34 mouse cellular contexts compared by ENCODE assay signal in the genomic region with DNA sequence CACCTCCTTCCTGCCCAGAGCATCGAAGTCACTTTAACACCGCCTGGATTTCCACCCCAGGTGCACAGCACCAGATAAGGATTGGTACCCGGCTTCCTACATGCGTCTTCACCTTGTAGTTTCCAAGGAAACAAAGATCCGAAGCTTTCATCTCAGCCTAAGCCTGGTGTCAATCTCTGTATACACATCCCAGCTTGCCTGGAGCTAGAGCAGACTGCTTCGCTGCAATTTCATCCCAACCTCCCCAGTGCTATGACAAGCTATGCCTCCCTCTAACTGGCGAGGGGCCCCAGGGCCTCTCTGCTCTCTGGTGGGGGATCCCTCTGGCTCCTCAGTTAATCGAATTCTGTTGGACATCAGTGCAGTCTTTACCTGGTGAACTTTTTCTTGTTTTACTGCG. TPM values are rescaled to one million over a fixed set of nuclear protein-coding genes. Genes with fewer than 3 reads are reported as not detected.
DNase-seq lines count a peak whose midpoint lies in the region; ATAC-seq and TF ChIP-seq lines count a peak whose summit lies in the region.
"Had no signal": no experiment of that assay in that cellular context is flagged by ENCODE, and none has a peak within 500 bp of the region (broad histone marks: within the 10 kb centered on the region; RNA-seq: fewer than 3 reads in every experiment).

No protein-coding gene starts in this region.

- DNase-seq in forebrain, embryonic 11.5 days (ENCODE audit: low spot score), result no peak
- DNase-seq in midbrain, embryonic 10.5 days (ENCODE audit: low spot score), result no peak
- no peak for DNase-seq in midbrain, embryonic 11.5 days (ENCODE audit: low spot score, missing footprints)
- peak; percentile 59 for DNase-seq in forebrain, postnatal 0 days
- peak; percentile 20 for DNase-seq in midbrain, postnatal 0 days (ENCODE audit: low spot score)
- no peak for DNase-seq in lung, adult 2 months
- DNase-seq in gastrocnemius, adult 2 months, result no peak
- DNase-seq: adrenal gland, postnatal 10 days; cerebellum, adult 11-12 months; cerebellum, postnatal 10 days; gastrocnemius, postnatal 10 days; kidney, adult 8-10 months; kidney, postnatal 4 days; layer of hippocampus, postnatal 36 days; liver; lung, postnatal 36 days; retina, postnatal 1 day; spleen, adult 18-20 months; thymus, postnatal 25 days had no signal

- H3K36me3 ChIP-seq in forebrain, embryonic 13.5 days (ENCODE audit: poor library complexity, severe bottlenecking), result no peaks in the 10 kb centered on the region
- H3K36me3 ChIP-seq in forebrain, embryonic 11.5 days (ENCODE audit: control insufficient read depth, insufficient read depth, low read length), result no peaks in the 10 kb centered on the region
- no peaks in the 10 kb centered on the region for H3K36me3 ChIP-seq in midbrain, embryonic 10.5 days
- H3K36me3 ChIP-seq in midbrain, embryonic 11.5 days (ENCODE audit: control insufficient read depth, insufficient read depth, low read length), result no peaks in the 10 kb centered on the region
- H3K36me3 ChIP-seq in forebrain, postnatal 0 days (ENCODE audit: insufficient read depth), result no peaks in the 10 kb centered on the region
- no peaks in the 10 kb centered on the region for H3K36me3 ChIP-seq in midbrain, postnatal 0 days (ENCODE audit: insufficient read depth, low read length)
- H3K36me3 ChIP-seq: heart, embryonic 10.5 days; heart, embryonic 15.5 days; hindbrain, embryonic 12.5 days; liver, embryonic 15.5 days; lung, embryonic 15.5 days had no signal

- no peaks in the 10 kb centered on the region for H3K27me3 ChIP-seq in forebrain, embryonic 13.5 days
- no peaks in the 10 kb centered on the region for H3K27me3 ChIP-seq in forebrain, embryonic 11.5 days (ENCODE audit: control insufficient read depth, insufficient read depth, low read length)
- no peaks in the 10 kb centered on the region for H3K27me3 ChIP-seq in midbrain, embryonic 10.5 days (ENCODE audit: low read depth, poor library complexity, severe bottlenecking)
- no peaks in the 10 kb centered on the region for H3K27me3 ChIP-seq in midbrain, embryonic 11.5 days (ENCODE audit: control insufficient read depth, insufficient read depth, low read length)
- H3K27me3 ChIP-seq in forebrain, postnatal 0 days (ENCODE audit: insufficient read depth, low read length), result no peaks in the 10 kb centered on the region
- no peaks in the 10 kb centered on the region for H3K27me3 ChIP-seq in midbrain, postnatal 0 days (ENCODE audit: insufficient read depth, low read length)
- H3K27me3 ChIP-seq: heart, embryonic 15.5 days; hindbrain, embryonic 12.5 days; liver, embryonic 15.5 days; lung, embryonic 15.5 days had no signal

- H3K9ac ChIP-seq in forebrain, embryonic 13.5 days, result no peak overlapping the region
- no peak overlapping the region for H3K9ac ChIP-seq in forebrain, embryonic 11.5 days (ENCODE audit: low read length)
- no peak overlapping the region for H3K9ac ChIP-seq in midbrain, embryonic 11.5 days (ENCODE audit: low read length)
- 0 out of 2 replicates have a peak overlapping the region, but pooled peaks have one; percentile 22 for H3K9ac ChIP-seq in forebrain, postnatal 0 days
- no peak overlapping the region for H3K9ac ChIP-seq in midbrain, postnatal 0 days (replicated peaks; ENCODE audit: low read length, poor library complexity, severe bottlenecking)
- H3K9ac ChIP-seq: heart, embryonic 15.5 days; hindbrain, embryonic 12.5 days; liver, embryonic 15.5 days; lung, embryonic 15.5 days had no signal

- H3K9me3 ChIP-seq in forebrain, embryonic 13.5 days (replicated peaks), result no peaks in the 10 kb centered on the region; the same call in 1 of the 2 replicates
- H3K9me3 ChIP-seq in forebrain, embryonic 11.5 days (ENCODE audit: control insufficient read depth, low read length), result no peaks in the 10 kb centered on the region
- no peaks in the 10 kb centered on the region for H3K9me3 ChIP-seq in midbrain, embryonic 10.5 days (replicated peaks)
- no peaks in the 10 kb centered on the region for H3K9me3 ChIP-seq in midbrain, embryonic 11.5 days (ENCODE audit: control insufficient read depth, low read length)
- H3K9me3 ChIP-seq in forebrain, postnatal 0 days (ENCODE audit: low read length), result no peaks in the 10 kb centered on the region
- H3K9me3 ChIP-seq in midbrain, postnatal 0 days (ENCODE audit: low read length), result no peaks in the 10 kb centered on the region
- H3K9me3 ChIP-seq: heart, embryonic 15.5 days; hindbrain, embryonic 12.5 days; liver, embryonic 15.5 days; lung, embryonic 15.5 days had no signal

- H3K4me1 ChIP-seq in forebrain, embryonic 13.5 days, result no peaks in the 10 kb centered on the region
- H3K4me1 ChIP-seq in forebrain, embryonic 11.5 days (replicated peaks; ENCODE audit: control insufficient read depth, insufficient read depth, low read length), result no peaks in the 10 kb centered on the region
- peaks cover 19% of the 10 kb centered on the region for H3K4me1 ChIP-seq in midbrain, embryonic 10.5 days
- H3K4me1 ChIP-seq in midbrain, embryonic 11.5 days (ENCODE audit: control insufficient read depth, insufficient read depth, low read length), result no peaks in the 10 kb centered on the region; the same call in 1 of the 2 replicates
- H3K4me1 ChIP-seq in forebrain, postnatal 0 days (ENCODE audit: insufficient read depth), result no peaks in the 10 kb centered on the region
- H3K4me1 ChIP-seq in midbrain, postnatal 0 days (ENCODE audit: insufficient read depth, low read length), result 0 out of 2 replicates have a peak, but pooled peaks cover 6% of the 10 kb centered on the region
- H3K4me1 ChIP-seq in lung, adult 2 months (ENCODE audit: control insufficient read depth, insufficient read depth, low read length), result no peaks in the 10 kb centered on the region
- H3K4me1 ChIP-seq: heart, embryonic 10.5 days; heart, embryonic 15.5 days; hindbrain, embryonic 12.5 days; liver, embryonic 15.5 days; lung, embryonic 15.5 days had no signal

- H3K4me3 ChIP-seq in forebrain, embryonic 13.5 days, result no peak overlapping the region
- no peak overlapping the region for H3K4me3 ChIP-seq in forebrain, embryonic 11.5 days (ENCODE audit: low read depth, low read length)
- no peak overlapping the region for H3K4me3 ChIP-seq in midbrain, embryonic 10.5 days
- H3K4me3 ChIP-seq in midbrain, embryonic 11.5 days (ENCODE audit: low read depth, low read length), result no peak overlapping the region
- H3K4me3 ChIP-seq in forebrain, postnatal 0 days (ENCODE audit: low read depth, low read length), result no peak overlapping the region
- no peak overlapping the region for H3K4me3 ChIP-seq in midbrain, postnatal 0 days (ENCODE audit: low read depth, low read length)
- no peak overlapping the region for H3K4me3 ChIP-seq in lung, adult 2 months (replicated peaks; ENCODE audit: extremely low read depth, low read depth, low read length)
- no peak overlapping the region for H3K4me3 ChIP-seq in gastrocnemius, adult 2 months
- H3K4me3 ChIP-seq: heart, embryonic 10.5 days; hindbrain, embryonic 12.5 days; liver, embryonic 15.5 days; lung, embryonic 15.5 days had no signal

- intact Hi-C loops in gastrocnemius, adult 2 months (cut with DNase I), result no loop called here

- no peak for TF ChIP-seq POLR2A in lung, adult 2 months (IDR thresholded peaks at IDR 0.05; ENCODE audit: borderline replicate concordance, extremely low read depth, low read depth, low read length)

- TF ChIP-seq CTCF in forebrain, postnatal 0 days (IDR thresholded peaks at IDR 0.05; ENCODE audit: low read depth), result no peak
- TF ChIP-seq CTCF in midbrain, postnatal 0 days (IDR thresholded peaks at IDR 0.05), result no peak
- TF ChIP-seq CTCF in lung, adult 2 months (IDR thresholded peaks at IDR 0.05; ENCODE audit: insufficient read depth, low read length), result no peak
- TF ChIP-seq CTCF in gastrocnemius, adult 2 months (IDR thresholded peaks at IDR 0.05), result no peak

- H3K4me2 ChIP-seq in forebrain, embryonic 13.5 days, result no peak overlapping the region
- no peak overlapping the region for H3K4me2 ChIP-seq in forebrain, embryonic 11.5 days (ENCODE audit: low read depth, low read length, severe bottlenecking)
- H3K4me2 ChIP-seq in midbrain, embryonic 11.5 days, result no peak overlapping the region
- no peak overlapping the region for H3K4me2 ChIP-seq in forebrain, postnatal 0 days (ENCODE audit: low read depth)
- peak overlapping the region; percentile 8; the same call in 1 of the 2 replicates for H3K4me2 ChIP-seq in midbrain, postnatal 0 days (ENCODE audit: low read depth, low read length, poor library complexity, severe bottlenecking)
- H3K4me2 ChIP-seq: liver, embryonic 15.5 days had no signal

- no peak for ATAC-seq in forebrain, embryonic 13.5 days
- ATAC-seq in forebrain, embryonic 11.5 days (replicated peaks; ENCODE audit: low FRiP score), result no peak
- ATAC-seq in midbrain, embryonic 11.5 days (ENCODE audit: low FRiP score), result no peak
- ATAC-seq in forebrain, postnatal 0 days, result peak; percentile 90
- peak; percentile 63 for ATAC-seq in midbrain, postnatal 0 days (ENCODE audit: low FRiP score)
- ATAC-seq: intestine, embryonic 16.5 days; Patski had no signal

- WGBS in forebrain, embryonic 13.5 days, result 71% methylated on average over 9 of the region's 9 CpGs
- WGBS in forebrain, embryonic 11.5 days, result 77% methylated on average over 9 of the region's 9 CpGs
- 78% methylated on average over 9 of the region's 9 CpGs for WGBS in midbrain, embryonic 10.5 days
- 71% methylated on average over 9 of the region's 9 CpGs for WGBS in midbrain, embryonic 11.5 days
- 59% methylated on average over 9 of the region's 9 CpGs for WGBS in forebrain, postnatal 0 days
- WGBS in midbrain, postnatal 0 days, result 32% methylated on average over 9 of the region's 9 CpGs
- WGBS in lung, adult 2 months, result 58% methylated on average over 9 of the region's 9 CpGs

- peak overlapping the region; percentile 26; the same call in 1 of the 2 replicates for H3K27ac ChIP-seq in forebrain, embryonic 13.5 days
- no peak overlapping the region for H3K27ac ChIP-seq in forebrain, embryonic 11.5 days (ENCODE audit: low read depth, low read length)
- H3K27ac ChIP-seq in midbrain, embryonic 10.5 days (replicated peaks), result 0 out of 2 replicates have a peak overlapping the region, but pooled peaks have one; percentile 14
- no peak overlapping the region for H3K27ac ChIP-seq in midbrain, embryonic 11.5 days (ENCODE audit: low read depth, low read length)
- peak overlapping the region; percentile 50; the same call in 1 of the 2 replicates for H3K27ac ChIP-seq in forebrain, postnatal 0 days (ENCODE audit: low read depth, low read length)
- H3K27ac ChIP-seq in midbrain, postnatal 0 days (ENCODE audit: low read depth, low read length), result peak overlapping the region; percentile 60; the same call in 1 of the 2 replicates
- no peak overlapping the region for H3K27ac ChIP-seq in gastrocnemius, adult 2 months
- H3K27ac ChIP-seq: heart, embryonic 10.5 days; heart, embryonic 15.5 days; hindbrain, embryonic 12.5 days; kidney, postnatal 0 days; liver, embryonic 15.5 days; lung, embryonic 15.5 days had no signal

RNA-seq across cellular contexts. Expression of a gene that starts 3.7 kb away (rescaled TPM):
- 0.49 and 0.50 TPM in 2 replicates for polyA plus RNA-seq in forebrain, embryonic 13.5 days (2015; fragmentation: Nextera tagmentation; extraction: Ambion mirVana)
- 0.32 and 0.53 TPM in 2 replicates for polyA plus RNA-seq in forebrain, embryonic 11.5 days (2014; fragmentation: Nextera tagmentation; extraction: Ambion mirVana)
- polyA plus RNA-seq in midbrain, embryonic 10.5 days (2016; fragmentation: Nextera tagmentation; extraction: Ambion mirVana), result 0.06 and 0.10 TPM in 2 replicates
- 0.11 TPM in 1 of 2 replicates, not detected in the other for polyA plus RNA-seq in midbrain, embryonic 11.5 days (2014; fragmentation: Nextera tagmentation; extraction: Ambion mirVana)
- 0.81 and 2.0 TPM in 2 replicates for total RNA-seq in forebrain, postnatal 0 days (2014; rRNA removed)
- polyA plus RNA-seq in forebrain, postnatal 0 days (2015; fragmentation: Nextera tagmentation; extraction: Ambion mirVana), result 0.92 and 1.1 TPM in 2 replicates
- total RNA-seq in midbrain, postnatal 0 days (2014; rRNA removed), result 1.3 and 2.6 TPM in 2 replicates
- 1.3 and 1.7 TPM in 2 replicates for polyA plus RNA-seq in midbrain, postnatal 0 days (2015; fragmentation: Nextera tagmentation; extraction: Ambion mirVana)
- 0.32 and 0.56 TPM in 2 replicates for polyA plus RNA-seq in lung, adult 2 months (2012; rRNA removed)
- not detected for total RNA-seq in gastrocnemius, adult 2 months (2021)
- total RNA-seq: common myeloid progenitor, adult 5-6 weeks; heart, postnatal 25 days; megakaryocyte, adult 5-6 weeks; MEL; monocyte, adult 5-6 weeks had no signal
- polyA plus RNA-seq: limb, embryonic 11.5 days; liver, embryonic 15.5 days had no signal

RNA-seq across cellular contexts. Expression of a gene that starts 57.7 kb away (rescaled TPM):
- polyA plus RNA-seq in forebrain, embryonic 13.5 days (2015; fragmentation: Nextera tagmentation; extraction: Ambion mirVana), result 6.4 and 7.9 TPM in 2 replicates
- 9.8 and 10.2 TPM in 2 replicates for polyA plus RNA-seq in forebrain, embryonic 11.5 days (2014; fragmentation: Nextera tagmentation; extraction: Ambion mirVana)
- polyA plus RNA-seq in midbrain, embryonic 10.5 days (2016; fragmentation: Nextera tagmentation; extraction: Ambion mirVana), result 5.0 and 8.4 TPM in 2 replicates
- 5.6 and 6.3 TPM in 2 replicates for polyA plus RNA-seq in midbrain, embryonic 11.5 days (2014; fragmentation: Nextera tagmentation; extraction: Ambion mirVana)
- 2.0 and 3.0 TPM in 2 replicates for total RNA-seq in forebrain, postnatal 0 days (2014; rRNA removed)
- 1.1 TPM in 2 replicates for polyA plus RNA-seq in forebrain, postnatal 0 days (2015; fragmentation: Nextera tagmentation; extraction: Ambion mirVana)
- 0.66 and 0.94 TPM in 2 replicates for total RNA-seq in midbrain, postnatal 0 days (2014; rRNA removed)
- 0.75 and 0.90 TPM in 2 replicates for polyA plus RNA-seq in midbrain, postnatal 0 days (2015; fragmentation: Nextera tagmentation; extraction: Ambion mirVana)
- 1.7 and 2.6 TPM in 2 replicates for polyA plus RNA-seq in lung, adult 2 months (2012; rRNA removed)
- total RNA-seq in gastrocnemius, adult 2 months (2021), result 1 to 10 TPM in 1 of 2 experiments, under 1 TPM in 1; 0.61 to 2.8 TPM

Comparison
In these comparisons a context has a peak if more than half of its experiments do, and no peak if none do; other contexts are left out.
1. ATAC-seq: peak in forebrain, postnatal 0 days (single experiment) and midbrain, postnatal 0 days (single experiment); none in forebrain, embryonic 13.5 days (single experiment), forebrain, embryonic 11.5 days (single experiment) and midbrain, embryonic 11.5 days (single experiment).
2. H3K27ac ChIP-seq: peak in forebrain, embryonic 13.5 days (single experiment), midbrain, embryonic 10.5 days (single experiment), forebrain, postnatal 0 days (single experiment) and midbrain, postnatal 0 days (single experiment); none in forebrain, embryonic 11.5 days (single experiment), midbrain, embryonic 11.5 days (single experiment) and gastrocnemius, adult 2 months (single experiment).
3. DNase-seq: peak in forebrain, postnatal 0 days (single experiment) and midbrain, postnatal 0 days (single experiment); none in forebrain, embryonic 11.5 days (single experiment), midbrain, embryonic 10.5 days (single experiment), midbrain, embryonic 11.5 days (single experiment), lung, adult 2 months (single experiment) and gastrocnemius, adult 2 months (single experiment).